Mouse (Mus musculus) testis, adult 2 months (tissue): ENCODE measurements around the gene Cntn5.

Source experiments
- CTCF ChIP-seq: fragments of 200-500 bp; IDR thresholded peaks from 2 replicates; pipeline ENCODE4 v1.5.1; 2012; ENCODE audit warnings: low read depth, mild to moderate bottlenecking, inconsistent platforms, low read length, moderate library complexity; ENCODE audit not compliant: control insufficient read depth, insufficient read depth, insufficient replicate concordance
- POLR2A ChIP-seq: fragments of 200-500 bp; IDR thresholded peaks from 2 replicates; pipeline ENCODE4 v1.6.1; 2012; ENCODE audit warnings: low read depth, mild to moderate bottlenecking, inconsistent platforms, low read length, moderate library complexity; ENCODE audit not compliant: control insufficient read depth

DNA sequence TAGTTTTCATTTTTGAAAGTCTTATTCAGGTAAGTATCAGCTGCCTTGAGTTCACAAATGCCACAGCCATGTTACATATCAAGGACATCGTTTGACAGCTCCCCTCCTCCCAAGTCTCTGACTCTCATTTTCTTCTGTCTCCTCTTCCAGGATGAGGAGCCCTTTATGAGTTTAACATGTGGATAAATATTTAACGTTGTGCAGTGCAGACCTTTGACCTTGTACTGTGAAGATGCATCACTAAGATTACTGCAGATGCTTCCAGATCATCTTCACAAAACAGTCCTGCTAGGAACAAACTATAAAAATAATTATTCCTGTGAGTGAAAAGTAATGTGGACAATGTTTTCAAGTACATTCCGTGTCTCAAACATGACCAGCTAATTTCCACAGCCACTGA lies 1257.2 kb downstream of the Cntn5 start:
- TF ChIP-seq CTCF (no peak), POLR2A (no peak)
